Mouse (Mus musculus): ENCODE data around the gene Rptor.

Rptor gene

GRCm38 (mm10) chr11:119683796-119684195, 81.1 kb downstream of the Rptor start:
- DNase-seq (ENCODE audit: extremely low read depth, insufficient read length, low spot score): no peak

DNA sequence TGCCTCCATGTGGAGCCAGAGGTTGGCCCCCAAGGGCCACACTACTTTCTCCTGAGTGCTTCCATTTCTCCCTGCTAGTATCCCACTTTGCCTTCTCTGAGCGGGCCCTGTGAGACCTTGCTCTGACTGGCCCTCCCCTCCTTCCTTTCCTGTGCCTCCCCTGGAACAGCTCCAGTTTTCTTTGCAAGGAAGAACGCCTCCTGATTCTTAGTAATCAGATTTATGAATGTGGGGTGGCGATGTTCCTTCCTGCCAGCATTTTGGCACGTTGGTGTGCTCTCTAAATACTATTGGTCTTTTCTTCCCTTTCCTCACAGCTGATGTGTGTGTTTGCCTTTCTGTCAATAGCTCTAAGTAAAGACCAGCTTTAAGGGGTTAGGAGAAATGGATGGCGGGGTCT, 82.8 kb downstream of the Rptor start:
- peak; percentile 37 for DNase-seq (ENCODE audit: extremely low read depth, insufficient read length, low spot score)

DNA sequence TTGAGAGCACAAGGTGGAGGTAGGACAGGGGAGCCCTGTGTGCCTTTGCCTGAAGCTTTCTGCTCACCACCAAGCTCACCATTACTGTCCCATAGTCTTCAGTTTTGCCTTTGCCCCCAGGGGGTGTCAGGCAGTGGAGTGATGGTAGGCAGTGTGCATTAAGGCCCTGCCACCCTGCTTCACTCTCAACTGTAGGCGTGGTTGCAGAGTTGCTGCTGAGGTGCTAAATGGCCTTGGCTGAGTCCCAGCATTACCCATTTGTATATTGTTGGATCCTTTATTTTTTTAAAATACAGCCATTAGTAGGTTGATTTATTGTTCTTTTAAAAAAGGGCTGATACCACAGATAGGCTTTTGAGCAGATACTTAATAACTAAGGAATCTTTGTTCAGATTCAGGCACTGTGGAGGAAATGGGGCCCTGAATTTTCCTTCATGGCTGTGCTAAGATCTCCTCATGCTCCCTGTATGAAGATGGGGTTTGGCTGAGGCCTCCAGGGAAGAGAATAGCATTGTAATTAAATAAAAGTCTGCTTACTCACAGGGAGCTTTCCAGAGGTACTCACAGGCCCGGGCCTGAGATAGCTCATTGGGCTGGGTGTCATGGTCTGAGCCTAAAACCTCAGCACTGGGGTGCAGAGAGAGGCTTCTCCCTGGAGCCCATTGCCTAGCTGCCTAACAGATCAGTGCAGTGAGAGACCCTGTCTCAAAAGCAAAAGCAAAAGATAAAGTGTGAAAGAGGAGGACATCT, 83.4 kb downstream of the Rptor start:
- no peak for DNase-seq (ENCODE audit: extremely low read depth, insufficient read length, low spot score)

DNA sequence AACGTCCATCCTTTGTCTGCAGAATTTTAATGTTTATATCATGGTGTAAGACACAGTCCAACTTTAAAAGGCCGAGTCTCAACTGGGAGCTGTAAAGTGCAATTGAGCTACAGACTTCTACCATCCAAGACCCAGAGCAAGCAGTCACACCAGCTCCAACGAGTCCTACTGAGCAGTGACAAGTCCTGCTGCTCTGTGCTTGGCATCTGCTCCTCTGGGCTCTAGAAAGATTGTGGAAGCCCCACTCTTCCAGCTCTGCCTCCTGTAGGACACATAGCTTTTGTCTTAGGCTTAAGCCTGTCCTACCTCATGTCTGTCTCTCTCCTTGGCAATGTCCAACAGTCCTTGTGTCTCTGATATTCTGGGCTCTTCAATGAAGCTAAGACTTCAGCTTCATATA, 84.6 kb downstream of the Rptor start:
- no peak for DNase-seq (ENCODE audit: extremely low read depth, insufficient read length, low spot score)

GRCm38 (mm10) chr11:119687966-119688365, 85.3 kb downstream of the Rptor start:
- DNase-seq (ENCODE audit: extremely low read depth, insufficient read length, low spot score): no peak

DNA sequence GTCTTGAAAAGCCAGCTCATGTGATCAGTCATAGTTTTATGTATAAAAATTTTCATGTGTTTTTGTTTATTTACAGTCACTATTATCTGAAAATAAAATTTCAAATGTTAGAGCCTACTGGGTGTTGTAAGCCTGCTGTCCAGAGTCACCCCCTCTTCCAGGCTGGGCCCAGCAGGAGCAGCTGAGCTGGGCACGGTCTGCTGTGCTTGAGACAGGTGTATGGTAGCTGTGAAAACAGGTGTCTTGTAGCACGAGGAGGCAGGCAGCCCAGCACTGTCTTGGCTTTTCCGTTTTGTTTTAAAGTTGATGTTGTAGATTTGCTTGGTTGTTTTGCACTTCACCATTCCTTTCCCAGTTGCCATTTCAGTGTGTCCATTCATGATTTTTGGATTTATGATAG, 87.2 kb downstream of the Rptor start:
- DNase-seq (ENCODE audit: extremely low read depth, insufficient read length, low spot score): no peak

GRCm38 (mm10) chr11:119692196-119692910, 89.6 kb downstream of the Rptor start:
- DNase-seq (ENCODE audit: extremely low read depth, insufficient read length, low spot score): no peak

DNA sequence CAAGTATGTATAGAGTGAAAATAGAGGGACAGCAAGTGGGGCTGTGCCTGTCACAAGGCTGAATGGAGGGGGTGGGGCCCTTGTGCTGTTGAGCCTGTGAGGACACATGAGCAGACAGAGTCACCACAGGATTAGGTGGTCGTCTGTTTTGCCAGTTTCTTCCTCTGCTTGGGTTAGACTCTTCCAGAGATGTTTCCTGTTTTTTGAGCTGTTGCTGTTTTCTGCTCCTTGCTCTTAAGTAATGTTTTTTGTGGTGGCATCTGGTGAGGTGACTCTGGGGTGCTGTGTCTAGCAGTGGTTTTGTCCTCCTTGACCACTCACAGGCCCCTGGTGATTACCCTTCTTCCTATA, 90.2 kb downstream of the Rptor start:
- DNase-seq (ENCODE audit: extremely low read depth, insufficient read length, low spot score): no peak

DNA sequence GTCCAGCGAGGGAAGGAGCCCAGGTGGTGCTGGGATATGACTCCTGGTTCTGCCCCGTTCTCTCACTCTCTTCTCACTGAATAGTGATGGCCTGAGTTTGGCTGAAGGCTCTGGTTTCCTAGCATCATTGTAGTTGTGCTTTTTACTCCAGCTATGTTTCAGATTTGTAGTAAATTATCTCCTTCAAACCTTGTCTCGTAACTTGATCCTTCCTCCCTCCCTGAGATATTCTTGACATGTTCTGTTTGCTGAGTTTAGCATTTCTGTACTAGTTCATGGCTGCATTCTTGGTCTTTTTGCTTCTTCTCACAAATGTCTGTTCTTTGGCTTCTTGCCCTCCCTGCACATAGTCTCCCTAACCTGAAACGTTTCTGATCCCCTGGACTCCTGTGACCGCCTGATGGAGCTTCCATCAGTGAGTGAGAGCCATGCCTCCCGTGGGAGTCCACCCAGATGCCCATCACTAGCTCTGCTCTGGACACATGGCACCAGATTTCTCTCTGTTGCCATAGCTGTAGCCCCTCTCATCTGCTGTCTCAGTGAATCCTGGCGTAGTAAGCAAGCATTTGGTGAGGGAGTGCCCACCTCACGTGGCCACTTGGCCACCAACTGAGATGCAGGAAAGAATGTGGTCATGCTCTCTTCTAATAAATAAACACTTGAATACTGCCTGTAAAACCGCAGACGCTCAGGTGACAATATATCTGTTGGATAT, 91.6 kb downstream of the Rptor start:
- DNase-seq (ENCODE audit: extremely low read depth, insufficient read length, low spot score): no peak

DNA sequence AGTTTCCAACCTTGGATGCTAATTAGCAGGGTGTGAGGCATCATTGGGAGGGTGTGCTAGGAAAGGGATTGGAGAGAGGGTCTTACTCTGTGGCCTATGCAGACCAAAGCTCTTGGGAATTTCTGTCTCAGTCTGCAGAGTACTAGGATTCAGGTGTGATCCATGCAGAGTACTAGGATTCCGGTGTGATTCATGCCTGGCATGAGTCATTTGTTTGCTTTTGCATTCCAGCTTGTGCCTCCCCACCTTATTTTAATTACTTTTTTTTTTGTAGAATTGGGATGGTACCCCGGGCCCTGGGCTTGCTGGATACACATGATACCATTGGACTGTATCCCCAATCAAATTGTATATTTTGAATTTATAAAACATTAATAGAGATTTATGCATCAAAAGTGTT, 93.7 kb downstream of the Rptor start:
- DNase-seq (ENCODE audit: extremely low read depth, insufficient read length, low spot score): no peak

DNA sequence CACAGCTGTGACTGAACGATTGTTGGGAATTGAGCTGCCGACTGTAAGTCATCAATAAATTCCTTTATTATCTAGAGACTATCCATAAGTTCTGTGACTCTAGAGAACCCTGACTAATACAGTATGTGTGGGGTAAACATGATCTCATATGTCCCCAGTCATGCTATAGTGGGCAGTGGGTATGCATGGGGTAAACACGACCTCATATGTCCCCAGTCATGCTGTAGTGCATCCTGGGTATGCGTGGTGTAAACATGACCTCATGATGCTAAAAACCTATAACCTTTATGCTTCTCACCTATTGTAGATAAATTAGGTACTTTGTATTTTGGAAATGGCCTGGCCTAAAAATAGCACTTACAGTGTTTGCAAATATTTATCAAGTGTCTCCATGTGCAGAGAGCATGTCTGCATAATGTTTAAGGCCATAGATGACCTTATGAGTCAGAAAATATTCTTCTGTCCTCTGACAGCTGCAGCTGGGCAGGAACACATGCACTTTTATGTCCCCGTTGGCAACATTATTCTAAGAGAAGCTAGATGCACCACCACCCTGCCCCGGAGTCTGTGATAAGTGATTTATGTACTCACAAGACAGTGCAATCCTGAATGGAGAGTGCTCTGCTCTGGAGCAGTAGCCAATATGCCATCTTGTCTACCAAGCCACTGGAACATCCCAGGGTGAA, 102.8 kb downstream of the Rptor start:
- DNase-seq (ENCODE audit: extremely low read depth, insufficient read length, low spot score): no peak

GRCm38 (mm10) chr11:119707259-119707658, 104.6 kb downstream of the Rptor start:
- peak; percentile 22 for DNase-seq (ENCODE audit: extremely low read depth, insufficient read length, low spot score)

GRCm38 (mm10) chr11:119709239-119709638, 106.5 kb downstream of the Rptor start:
- no peak for DNase-seq (ENCODE audit: extremely low read depth, insufficient read length, low spot score)

GRCm38 (mm10) chr11:119710338-119710737, 107.6 kb downstream of the Rptor start:
- no peak for DNase-seq (ENCODE audit: extremely low read depth, insufficient read length, low spot score)

DNA sequence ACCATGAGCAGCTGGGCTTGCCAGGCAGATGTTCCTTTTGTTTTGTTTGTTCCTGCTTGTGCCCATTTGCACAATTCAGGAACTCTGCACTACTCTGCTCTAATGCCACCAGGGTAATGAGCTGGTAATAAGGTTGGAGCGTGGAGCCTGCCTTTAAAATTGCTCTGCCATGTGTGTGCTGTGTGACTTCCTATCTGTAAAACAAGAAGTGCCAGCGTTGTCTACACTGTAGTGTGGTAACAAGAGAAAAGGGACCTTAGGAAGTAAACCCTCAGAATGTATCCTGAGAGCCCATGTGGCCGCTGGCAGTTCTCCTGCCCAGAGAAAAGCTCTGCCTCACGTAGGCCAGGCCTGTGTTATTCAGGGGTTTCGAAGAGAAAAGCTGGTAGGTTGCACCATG, 108.1 kb downstream of the Rptor start:
- DNase-seq (ENCODE audit: extremely low read depth, insufficient read length, low spot score): no peak

DNA sequence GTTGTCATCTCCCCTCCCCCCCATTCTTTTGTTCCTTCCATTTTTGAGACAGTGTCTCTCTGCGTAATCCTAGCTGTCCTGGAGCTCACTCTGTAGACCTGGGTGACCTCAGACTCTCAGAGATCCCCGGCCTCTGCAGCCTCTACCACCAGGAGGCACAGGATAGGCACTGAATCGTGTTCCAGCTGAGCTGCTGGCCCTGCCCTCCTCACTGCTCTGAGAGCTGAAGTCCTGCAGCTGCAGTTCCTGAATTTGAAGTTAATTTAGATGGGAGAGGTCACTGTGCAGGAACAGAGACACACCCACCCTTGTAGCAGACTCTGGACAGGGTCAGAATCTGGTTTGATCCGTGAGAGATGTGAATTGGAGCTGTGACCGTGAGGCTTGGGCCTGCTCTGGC, 112.7 kb downstream of the Rptor start:
- DNase-seq (ENCODE audit: extremely low read depth, insufficient read length, low spot score): no peak

GRCm38 (mm10) chr11:119715841-119716596, 113.3 kb downstream of the Rptor start:
- DNase-seq (ENCODE audit: extremely low read depth, insufficient read length, low spot score): no peak

GRCm38 (mm10) chr11:119718115-119718514, 115.4 kb downstream of the Rptor start:
- no peak for DNase-seq (ENCODE audit: extremely low read depth, insufficient read length, low spot score)

DNA sequence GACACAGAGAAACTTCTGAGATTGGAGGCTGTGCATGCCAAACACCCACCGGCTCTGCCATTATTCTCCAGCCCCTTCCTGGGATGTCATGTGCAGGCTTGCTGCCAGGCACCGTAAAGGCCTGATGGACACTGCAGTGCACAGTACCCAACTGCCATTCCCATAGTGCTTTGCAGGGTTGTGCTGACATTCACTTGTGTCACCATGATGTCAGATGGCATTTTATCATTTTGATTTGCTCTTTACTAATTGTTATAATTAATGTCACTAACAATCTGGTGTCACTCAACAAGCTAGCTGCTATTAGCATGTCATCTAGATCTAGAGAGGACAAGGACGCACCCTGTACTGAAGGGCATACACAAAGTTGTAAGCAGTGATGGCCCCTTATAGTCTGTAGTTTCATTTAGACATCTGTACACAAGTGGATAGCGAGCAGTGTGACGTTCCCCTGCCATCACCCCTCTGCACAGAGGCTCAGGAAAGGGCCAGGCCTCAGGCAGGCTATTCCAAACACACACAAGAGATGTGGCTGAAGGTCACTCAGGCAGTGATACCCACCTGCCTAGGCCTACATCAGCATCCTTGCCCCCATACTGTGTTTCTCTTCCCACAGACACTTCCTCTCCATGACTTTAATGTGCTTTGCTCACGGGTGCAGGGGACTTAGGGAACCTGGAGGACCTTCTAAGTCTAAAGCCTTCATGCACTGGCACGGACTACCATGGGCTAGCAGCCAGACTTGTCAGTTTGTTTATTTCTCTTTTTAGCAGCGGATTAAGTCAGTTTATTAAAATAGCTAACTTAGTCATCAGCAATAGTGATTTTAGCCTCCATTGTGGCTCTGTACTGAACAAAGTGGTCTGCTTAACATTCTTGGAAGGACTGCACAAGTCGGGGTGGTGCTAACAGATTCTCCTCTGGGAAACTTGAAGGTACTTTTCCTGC, 117.7 kb downstream of the Rptor start:
- DNase-seq (ENCODE audit: extremely low read depth, insufficient read length, low spot score): peak; percentile 64
